Mouse (Mus musculus) CH12.LX (cell line): ENCODE results near the gene Dydc2. TPM values are rescaled to one million over a fixed set of nuclear protein-coding genes. Genes with fewer than 3 reads are reported as not detected.

ENCODE experiments used
- DNase-seq: peaks from one replicate; pipeline ENCODE4 v3.0.0-alpha.2; 2013; ENCODE audit errors: extremely low read depth
- H3K27ac ChIP-seq: 2 replicates; pipeline ENCODE4 v1.5.1; 2012; ENCODE audit warnings: low read depth, mild to moderate bottlenecking, control low read depth, moderate library complexity; ENCODE audit not compliant: insufficient read depth
- H3K27me3 ChIP-seq: replicated peaks from 2 replicates; pipeline ENCODE3; 2012; ENCODE audit warnings: inconsistent platforms
- H3K36me3 ChIP-seq, 2 experiments: replicated peaks in 1 of 2; 2 replicates each; pipeline versions ENCODE3 to v1.6.1; 2012; ENCODE audit warnings: inconsistent platforms in 1 of 2, low read length in 1 of 2, mild to moderate bottlenecking in 1 of 2, mixed read lengths in 1 of 2, moderate library complexity in 1 of 2; ENCODE audit not compliant: control insufficient read depth in 1 of 2, insufficient read depth in 1 of 2
- H3K4me1 ChIP-seq, 2 experiments: 2 replicates each; pipeline ENCODE4 v1.6.1; 2012; ENCODE audit warnings: inconsistent platforms in 1 of 2, moderate library complexity in 1 of 2; ENCODE audit not compliant: insufficient read depth in 2 of 2, control insufficient read depth in 1 of 2
- H3K4me2 ChIP-seq: 2 replicates; pipeline ENCODE4 v1.6.1; 2012; ENCODE audit warnings: low read depth, mild to moderate bottlenecking, control low read depth; ENCODE audit not compliant: poor library complexity, insufficient read depth, severe bottlenecking
- H3K4me3 ChIP-seq, 3 experiments: fragments of 150-350 bp in 1 of 3; sonication (generic) in 1 of 3; replicated peaks in 1 of 3; 2 replicates each; pipeline versions ENCODE3 to v1.5.1; 2011 to 2012; ENCODE audit warnings: low read depth in 2 of 3, low read length in 2 of 3, mild to moderate bottlenecking in 2 of 3, moderate library complexity in 2 of 3, control low read depth in 1 of 3, improper control_type of control experiment in 1 of 3, inconsistent platforms in 1 of 3, mixed read lengths in 1 of 3; ENCODE audit not compliant: poor library complexity in 1 of 3
- H3K79me2 ChIP-seq: replicated peaks from 2 replicates; pipeline ENCODE4 v1.6.1; 2012; ENCODE audit warnings: mild to moderate bottlenecking, moderate library complexity; ENCODE audit not compliant: control insufficient read depth, poor library complexity, insufficient read depth, severe bottlenecking; ENCODE audit errors: extremely low read depth
- H3K9ac ChIP-seq: 2 replicates; pipeline ENCODE4 v1.6.1; 2012; ENCODE audit warnings: low read depth, mild to moderate bottlenecking, control low read depth, moderate library complexity; ENCODE audit not compliant: insufficient read depth
- H3K9me3 ChIP-seq: replicated peaks from 2 replicates; pipeline ENCODE3; 2012; ENCODE audit warnings: low read length, inconsistent platforms, mixed read lengths
- BHLHE40 ChIP-seq: IDR thresholded peaks from 2 replicates; pipeline ENCODE4 v1.6.1; 2011; ENCODE audit warnings: mild to moderate bottlenecking, low read depth, low read length, improper control_type of control experiment
- CHD1 ChIP-seq: IDR thresholded peaks from 2 replicates; pipeline ENCODE4 v1.6.1; 2012; ENCODE audit warnings: low read depth, low read length, improper control_type of control experiment, inconsistent platforms
- CHD2 ChIP-seq: IDR thresholded peaks from 2 replicates; pipeline ENCODE4 v1.6.1; 2011; ENCODE audit warnings: low read length, improper control_type of control experiment
- ETS1 ChIP-seq: conservative IDR thresholded peaks from 2 replicates; pipeline ENCODE4 v1.6.1; 2012; ENCODE audit warnings: low read depth, mild to moderate bottlenecking, inconsistent platforms, low read length, improper control_type of control experiment, moderate library complexity
- IRF4 ChIP-seq: IDR thresholded peaks from 2 replicates; pipeline ENCODE4 v1.6.1; 2014; ENCODE audit warnings: low read depth, mild to moderate bottlenecking, inconsistent platforms, low read length, improper control_type of control experiment
- JUND ChIP-seq: conservative IDR thresholded peaks from 2 replicates; pipeline ENCODE4 v1.6.1; 2011; ENCODE audit warnings: low read depth, low read length, improper control_type of control experiment
- MAX ChIP-seq: IDR thresholded peaks from 2 replicates; pipeline ENCODE4 v1.6.1; 2011; ENCODE audit warnings: low read length, improper control_type of control experiment
- MEF2A ChIP-seq: IDR thresholded peaks from 2 replicates; pipeline ENCODE4 v1.6.1; 2014; ENCODE audit warnings: low read depth, mild to moderate bottlenecking, inconsistent platforms, low read length, improper control_type of control experiment, borderline replicate concordance
- MXI1 ChIP-seq: IDR thresholded peaks from 2 replicates; pipeline ENCODE4 v1.6.1; 2011; ENCODE audit warnings: mild to moderate bottlenecking, low read depth, low read length, improper control_type of control experiment
- NRF1 ChIP-seq: IDR thresholded peaks from 2 replicates; pipeline ENCODE4 v1.6.1; 2014; ENCODE audit warnings: low read depth, mild to moderate bottlenecking, inconsistent platforms, low read length, improper control_type of control experiment, moderate library complexity
- PAX5 ChIP-seq: IDR thresholded peaks from 2 replicates; pipeline ENCODE4 v1.6.1; 2012; ENCODE audit warnings: low read length, inconsistent platforms, mixed read lengths
- POLR2A ChIP-seq: IDR thresholded peaks from 2 replicates; pipeline ENCODE4 v1.6.1; 2011; ENCODE audit warnings: low read depth, mild to moderate bottlenecking, improper control_type of control experiment, low read length
- POLR2AphosphoS2 ChIP-seq: IDR thresholded peaks from 2 replicates; pipeline ENCODE4 v1.6.1; 2011; ENCODE audit warnings: low read depth, low read length, improper control_type of control experiment
- RAD21 ChIP-seq: IDR thresholded peaks from 2 replicates; pipeline ENCODE4 v1.6.1; 2011; ENCODE audit warnings: low read depth, mild to moderate bottlenecking, low read length, improper control_type of control experiment, moderate library complexity
- SIN3A ChIP-seq: IDR thresholded peaks from 2 replicates; pipeline ENCODE4 v1.6.1; 2012; ENCODE audit warnings: low read length, improper control_type of control experiment, inconsistent platforms
- TBP ChIP-seq: conservative IDR thresholded peaks from 2 replicates; pipeline ENCODE4 v1.6.1; 2011; ENCODE audit warnings: low read depth, low read length, improper control_type of control experiment
- TCF12 ChIP-seq: IDR thresholded peaks from 2 replicates; pipeline ENCODE4 v1.6.1; 2014; ENCODE audit warnings: low read depth, mild to moderate bottlenecking, inconsistent platforms, low read length, improper control_type of control experiment
- UBTF ChIP-seq: IDR thresholded peaks from 2 replicates; pipeline ENCODE4 v1.6.1; 2012; ENCODE audit warnings: low read depth, mild to moderate bottlenecking, inconsistent platforms, low read length, improper control_type of control experiment, moderate library complexity
- USF2 ChIP-seq: conservative IDR thresholded peaks from 2 replicates; pipeline ENCODE4 v1.6.1; 2011; ENCODE audit warnings: low read depth, low read length, improper control_type of control experiment
- ZMIZ1 ChIP-seq: IDR thresholded peaks from 2 replicates; pipeline ENCODE4 v1.6.1; 2012; ENCODE audit warnings: low read depth, mild to moderate bottlenecking, inconsistent platforms, low read length, improper control_type of control experiment
- ZNF384 ChIP-seq: IDR thresholded peaks from 2 replicates; pipeline ENCODE4 v1.6.1; 2012; ENCODE audit warnings: low read depth, low read length, improper control_type of control experiment, inconsistent platforms
- dilution Hi-C: fragments of 300-500 bp; cut with MboI; formaldehyde crosslinking; loops from 2 replicates; pipeline ENCODE4 v1.14.3; 2020; ENCODE audit warnings: low sequenced_read_pairs; ENCODE audit not compliant: extremely low pct_unique_long_range_greater_than_20kb, extremely low pct_ligation_motif_present
- in situ Hi-C: fragments of 300-500 bp; cut with MboI; formaldehyde crosslinking; loops from 3 replicates; pipeline ENCODE4 v1.14.3; 2019; ENCODE audit warnings: low sequenced_read_pairs, low pct_ligation_motif_present, low pct_unique_long_range_greater_than_20kb, mixed read lengths
- polyA plus RNA-seq: library from polyadenylated mRNA; unstranded; fragments of >175 nt; gene quantifications from 2 replicates; pipeline ENCODE4 v1.2.1, GENCODE M21; 2012; ENCODE audit warnings: low read depth; ENCODE audit not compliant: insufficient read length
- total RNA-seq, 2 experiments: library from RNA; depleted of rRNA; stranded (reverse); fragments of 300-350 nt in 1 of 2; fragments of >200 nt in 1 of 2; gene quantifications; 2 replicates each; pipeline ENCODE4 v1.2.3; 2012 to 2014

Dydc2 gene
- total and polyA plus RNA-seq, 3 experiments: 0.67 TPM; not detected in 2

DNA sequence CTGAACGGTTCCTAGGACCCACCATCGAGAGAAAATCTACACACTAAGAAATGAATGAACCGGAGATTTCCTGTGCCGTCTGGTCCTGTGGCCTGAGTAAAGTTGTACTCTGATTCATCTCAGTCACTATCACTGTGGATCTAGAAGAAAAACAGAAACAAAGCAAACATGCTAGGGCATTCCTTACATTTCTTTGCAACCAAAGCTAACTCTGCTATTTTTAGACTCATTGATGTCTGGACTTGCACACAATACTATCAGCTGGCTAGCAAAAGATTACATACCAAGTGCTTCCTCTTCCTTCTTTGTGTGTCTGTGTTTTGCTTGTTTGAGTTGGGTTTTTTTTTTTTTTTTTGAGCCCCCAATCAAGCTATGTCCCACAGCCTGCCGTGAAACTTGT is 51.5 kb downstream of the Dydc2 start:
- H3K4me2 ChIP-seq: peak overlapping the region; percentile 57; the same call in 1 of the 2 replicates
- H3K4me3 ChIP-seq: no peak overlapping the region
- no peak overlapping the region for H3K27ac ChIP-seq
- no peaks in the 10 kb centered on the region for H3K27me3 ChIP-seq
- no peaks in the 10 kb centered on the region for H3K36me3 ChIP-seq
- H3K4me1 ChIP-seq: peaks cover 11 to 31% of the 10 kb centered on the region in 2 experiments
- H3K9ac ChIP-seq: peak overlapping the region; percentile 39; the same call in 1 of the 2 replicates
- DNase-seq: no peak
- H3K79me2 ChIP-seq: no peaks in the 10 kb centered on the region
- dilution Hi-C loops: no loop called here
- TF ChIP-seq ZNF384 (peak; percentile 69; the same call in 1 of the 2 replicates), MEF2A (peak; percentile 77), MAX (0 out of 2 replicates have a peak, but pooled peaks have one; percentile 35), TCF12 (peak; percentile 11; the same call in 1 of the 2 replicates), IRF4 (0 out of 2 replicates have a peak, but pooled peaks have one; percentile 14), POLR2A (no peak), JUND (no peak), BHLHE40 (0 out of 2 replicates have a peak, but pooled peaks have one; percentile 13)
- TF ChIP-seq, all 38 proteins: peak for 6
- no peaks in the 10 kb centered on the region for H3K9me3 ChIP-seq
- in situ Hi-C loops: no loop called here

DNA sequence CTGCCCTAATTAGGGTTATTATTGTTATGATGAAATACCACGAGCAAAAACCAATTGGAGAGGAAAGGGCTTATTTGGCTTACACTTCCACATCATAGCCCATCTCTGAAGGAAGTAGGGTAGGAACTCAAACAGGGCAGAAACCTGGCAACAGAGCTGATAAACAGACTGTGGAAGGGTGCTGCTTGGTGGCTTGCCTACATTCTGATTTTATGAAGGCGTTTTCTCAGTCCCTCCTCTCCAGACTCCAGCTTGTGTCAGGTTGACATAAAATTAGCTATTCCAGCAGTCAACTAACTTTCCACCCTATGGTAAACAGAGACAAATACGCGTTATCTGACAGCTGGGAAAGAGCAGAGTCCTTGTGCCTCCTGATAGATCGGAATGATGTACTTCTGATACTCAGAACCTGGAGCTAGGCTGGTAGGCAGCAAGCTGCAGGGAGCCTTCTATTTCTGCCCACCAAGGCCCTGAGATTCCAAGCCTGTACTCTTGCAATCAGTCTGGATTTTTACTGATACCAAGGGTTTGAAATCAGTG is 54.2 kb downstream of the Dydc2 start:
- peaks cover 6 to 30% of the 10 kb centered on the region in 2 experiments for H3K4me1 ChIP-seq
- dilution Hi-C loops: no loop called here
- TF ChIP-seq PAX5 (no peak), UBTF (no peak), MEF2A (no peak)
- TF ChIP-seq, all 38 proteins: peak for 0
- no peak for DNase-seq
- Histone ChIP-seq H3K36me3 (no peaks in the 10 kb centered on the region), H3K9ac (no peak overlapping the region), H3K27ac (no peak overlapping the region), H3K9me3 (no peaks in the 10 kb centered on the region), H3K4me3 (no peak overlapping the region), H3K4me2 (no peak overlapping the region), H3K79me2 (no peaks in the 10 kb centered on the region), H3K27me3 (no peaks in the 10 kb centered on the region)
- in situ Hi-C loops: no loop called here

- dilution Hi-C loops: no loop called here
- peak within 1 kb of the TSS; percentile 43 to 69 (median 57) for H3K4me3 ChIP-seq
- no peaks in the 10 kb centered on the region for H3K9me3 ChIP-seq
- DNase-seq: peak; percentile 77
- H3K4me1 ChIP-seq: peaks cover 6 to 33% of the 10 kb centered on the region in 2 experiments
- H3K27me3 ChIP-seq: no peaks in the 10 kb centered on the region
- in situ Hi-C loops: no loop called here
- no peaks in the 10 kb centered on the region for H3K36me3 ChIP-seq
- H3K9ac ChIP-seq: peak within 1 kb of the TSS; percentile 53
- no peaks in the 10 kb centered on the region for H3K79me2 ChIP-seq
- no peak within 1 kb of the TSS for H3K27ac ChIP-seq
- peak within 1 kb of the TSS; percentile 68 for H3K4me2 ChIP-seq
- TF ChIP-seq MXI1 (peak; percentile 96), RAD21 (no peak), TCF12 (peak; percentile 82), PAX5 (no peak), CHD2 (no peak), CHD1 (no peak), POLR2AphosphoS2 (0 out of 2 replicates have a peak, but pooled peaks have one; percentile 45), BHLHE40 (peak; percentile 99), ETS1 (peak; percentile 38; the same call in 1 of the 2 replicates), TBP (no peak), NRF1 (peak; percentile 99), MAX (peak; percentile 82), ZMIZ1 (peak; percentile 69; the same call in 1 of the 2 replicates), POLR2A (peak; percentile 81), SIN3A (peak; percentile 82), USF2 (no peak; the same call in 1 of the 2 replicates)
These were observed 55.1 kb downstream of the Dydc2 start, which contains the start of gene Fam213a for GRCm38 (mm10) chr14:41013630-41014613. Gene Fam213a (minus strand): TSS chr14:41013788.
